Mouse (Mus musculus): ENCODE measurements around the gene Igdcc3.
"Not testable (repeated sequence)": the region's sequence is repeated elsewhere in the genome, so short reads cannot be mapped to it uniquely, and the experiment has no call there.

Igdcc3 gene

GRCm38 (mm10) chr9:65208293-65209179 is 67.5 kb downstream of the Igdcc3 start:
- no peak for DNase-seq

- no peak for DNase-seq
Measured at GRCm38 (mm10) chr9:65211598-65211997, 70.6 kb downstream of the Igdcc3 start.

- DNase-seq: no peak
Measured at GRCm38 (mm10) chr9:65214425-65214777, 73.4 kb downstream of the Igdcc3 start.

GRCm38 (mm10) chr9:65214778-65215493 is 73.9 kb downstream of the Igdcc3 start:
- peak; percentile 71 for DNase-seq

- no peak for DNase-seq
Measured at GRCm38 (mm10) chr9:65215494-65216126, 74.6 kb downstream of the Igdcc3 start.

GRCm38 (mm10) chr9:65216972-65217371 is 76.0 kb downstream of the Igdcc3 start:
- no peak for DNase-seq

GRCm38 (mm10) chr9:65217661-65218060 is 76.7 kb downstream of the Igdcc3 start:
- no peak for DNase-seq

GRCm38 (mm10) chr9:65218916-65219315 is 77.9 kb downstream of the Igdcc3 start:
- DNase-seq: no peak

- not testable (repeated sequence) for DNase-seq
Measured at GRCm38 (mm10) chr9:65220398-65220797, 79.4 kb downstream of the Igdcc3 start.

- no peak for DNase-seq
Measured at GRCm38 (mm10) chr9:65223927-65224326, 82.9 kb downstream of the Igdcc3 start.

GRCm38 (mm10) chr9:65225795-65226194 is 84.8 kb downstream of the Igdcc3 start:
- DNase-seq: peak; percentile 25

GRCm38 (mm10) chr9:65230250-65230649 is 89.3 kb downstream of the Igdcc3 start:
- DNase-seq: no peak

GRCm38 (mm10) chr9:65231284-65231683 is 90.3 kb downstream of the Igdcc3 start:
- DNase-seq: no peak

GRCm38 (mm10) chr9:65233243-65233985 is 92.4 kb downstream of the Igdcc3 start:
- DNase-seq: no peak

GRCm38 (mm10) chr9:65234734-65235133 is 93.7 kb downstream of the Igdcc3 start:
- DNase-seq: no peak

All from right cerebral cortex, postnatal 14 days (tissue).